Mouse (Mus musculus): ENCODE data around the gene Olfr373.

- TF ChIP-seq POLR2A (IDR thresholded peaks at IDR 0.05; ENCODE audit: low read depth, low read length) = no peak
- no peak for TF ChIP-seq CTCF (conservative IDR thresholded peaks at IDR 0.05; ENCODE audit: insufficient read depth, insufficient read length, low read depth, low read length)
These were observed 66.1 kb downstream of the Olfr373 start for GRCm38 (mm10) chr8:72149056-72149455.

Data from kidney, adult 2 months (tissue).